Mouse (Mus musculus) liver, embryonic 16.5 days (tissue): ENCODE data around the gene Trip12. TPM values are rescaled to one million over a fixed set of nuclear protein-coding genes. Genes with fewer than 3 reads are reported as not detected.

Experiments used
- ATAC-seq: fragments of 200-750 bp; cut with Nextera tagmentation; 2 replicates; pipeline ENCODE4 v1.8.0; 2017; ENCODE audit warnings: low read depth, mild to moderate bottlenecking, moderate number of reproducible peaks, moderate library complexity
- H3K27ac ChIP-seq: fragments of 300-500 bp; sonication (generic); 2 replicates; pipeline ENCODE4 v1.5.1; 2014; ENCODE audit warnings: mild to moderate bottlenecking, low read length
- H3K27me3 ChIP-seq: fragments of 300-500 bp; sonication (generic); 2 replicates; pipeline ENCODE4 v1.6.1; 2014; ENCODE audit warnings: low read depth, low read length, mixed read lengths; ENCODE audit not compliant: control insufficient read depth, insufficient read depth
- H3K36me3 ChIP-seq: fragments of 300-500 bp; sonication (generic); 2 replicates; pipeline ENCODE4 v1.6.1; 2014; ENCODE audit warnings: mild to moderate bottlenecking; ENCODE audit not compliant: control insufficient read depth, insufficient read depth
- H3K4me1 ChIP-seq: fragments of 300-500 bp; sonication (generic); 2 replicates; pipeline ENCODE4 v1.6.1; 2014; ENCODE audit warnings: low read depth, low read length, mixed read lengths; ENCODE audit not compliant: control insufficient read depth
- H3K4me2 ChIP-seq: fragments of 300-500 bp; sonication (generic); 2 replicates; pipeline ENCODE4 v1.6.1; 2014; ENCODE audit warnings: low read depth, low read length, mixed read lengths
- H3K4me3 ChIP-seq: fragments of 300-500 bp; sonication (generic); 2 replicates; pipeline ENCODE4 v1.5.1; 2014; ENCODE audit warnings: low read depth, mild to moderate bottlenecking, low read length
- H3K9ac ChIP-seq: fragments of 300-500 bp; sonication (generic); 2 replicates; pipeline ENCODE4 v1.6.1; 2014; ENCODE audit warnings: low read depth, low read length
- H3K9me3 ChIP-seq: fragments of 300-500 bp; sonication (generic); replicated peaks from 2 replicates; pipeline ENCODE4 v1.6.1; 2016; ENCODE audit warnings: low read length; ENCODE audit not compliant: control insufficient read depth
- WGBS: fragments of 180-500 bp; shearing (Covaris S2); extraction: QIAGEN DNeasy Blood & Tissue Kit; methylation state at CpG from one replicate; pipeline ENCODE4 v1.1.7; 2014; ENCODE audit not compliant: insufficient replicate concordance; 5-methylcytosine and 5-hydroxymethylcytosine counted together
- polyA plus RNA-seq: library from polyadenylated mRNA; unstranded; fragments of >200 nt; fragmentation: Nextera tagmentation; extraction: Ambion mirVana; gene quantifications from 2 replicates; pipeline ENCODE4 v1.2.1, GENCODE M21; 2015

Trip12 gene
- polyA plus RNA-seq, 1 experiment from 2014 or later = 31.6 TPM

DNA sequence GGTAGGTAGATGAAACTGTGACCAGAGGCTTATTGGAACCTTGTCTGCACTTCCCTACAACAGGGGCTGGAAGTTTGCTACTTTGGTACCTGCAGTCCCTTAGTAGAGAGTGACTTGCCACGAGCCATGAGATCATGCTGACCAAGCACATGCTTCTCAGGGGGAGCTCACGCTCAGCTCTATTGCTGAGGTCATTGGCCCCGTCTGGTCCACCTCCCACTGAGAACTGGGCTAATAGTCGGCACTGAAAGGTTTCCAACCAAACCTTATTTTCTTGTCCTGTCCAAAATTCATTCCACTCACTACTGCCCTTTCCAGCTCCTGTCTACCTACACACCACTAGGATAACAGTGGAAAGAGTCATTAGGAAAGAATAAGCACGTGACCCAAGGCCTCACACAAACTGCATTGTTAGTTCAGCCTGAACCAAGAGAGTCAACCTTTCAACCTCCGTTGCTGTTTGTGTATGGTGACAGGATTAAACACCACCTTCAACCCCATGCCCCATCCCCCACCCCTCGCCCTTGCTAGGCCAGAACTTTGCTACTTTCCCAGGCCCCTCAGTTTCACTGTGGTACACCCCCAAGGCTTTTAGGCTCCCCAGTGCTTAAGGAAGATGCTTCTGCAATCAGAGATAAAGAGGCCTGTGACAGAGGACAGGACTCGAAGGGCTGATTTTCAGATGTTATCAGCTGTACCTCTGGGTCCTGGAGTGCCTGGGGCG, 11.4 kb upstream of the Trip12 start:
- peak overlapping the region; percentile 1; the same call in 1 of the 2 replicates for H3K4me2 ChIP-seq
- H3K4me1 ChIP-seq = peaks cover 18% of the 10 kb centered on the region
- peak overlapping the region; percentile 71 for H3K27ac ChIP-seq
- WGBS = 28% methylated on average over 9 of the region's 9 CpGs
- H3K9ac ChIP-seq = no peak overlapping the region
- no peaks in the 10 kb centered on the region for H3K27me3 ChIP-seq
- H3K4me3 ChIP-seq = no peak overlapping the region
- no peaks in the 10 kb centered on the region for H3K9me3 ChIP-seq
- no peaks in the 10 kb centered on the region for H3K36me3 ChIP-seq
- peak; percentile 84 for ATAC-seq

GRCm38 (mm10) chr1:84850471-84850870, 10.2 kb upstream of the Trip12 start:
- Histone ChIP-seq H3K27ac (peak overlapping the region; percentile 64; the same call in 1 of the 2 replicates), H3K4me3 (no peak overlapping the region), H3K9me3 (no peaks in the 10 kb centered on the region), H3K36me3 (no peaks in the 10 kb centered on the region), H3K4me2 (no peak overlapping the region), H3K27me3 (no peaks in the 10 kb centered on the region), H3K4me1 (peaks cover 18% of the 10 kb centered on the region), H3K9ac (no peak overlapping the region)
- 80% methylated on average over 7 of the region's 7 CpGs for WGBS
- ATAC-seq = no peak

GRCm38 (mm10) chr1:84849804-84850203, 9.5 kb upstream of the Trip12 start:
- ATAC-seq = no peak
- Histone ChIP-seq H3K4me3 (no peak overlapping the region), H3K9ac (no peak overlapping the region), H3K36me3 (no peaks in the 10 kb centered on the region), H3K4me2 (no peak overlapping the region), H3K4me1 (peaks cover 18% of the 10 kb centered on the region), H3K27ac (no peak overlapping the region), H3K27me3 (no peaks in the 10 kb centered on the region), H3K9me3 (no peaks in the 10 kb centered on the region)
- 77% methylated on average over 7 of the region's 7 CpGs for WGBS

DNA sequence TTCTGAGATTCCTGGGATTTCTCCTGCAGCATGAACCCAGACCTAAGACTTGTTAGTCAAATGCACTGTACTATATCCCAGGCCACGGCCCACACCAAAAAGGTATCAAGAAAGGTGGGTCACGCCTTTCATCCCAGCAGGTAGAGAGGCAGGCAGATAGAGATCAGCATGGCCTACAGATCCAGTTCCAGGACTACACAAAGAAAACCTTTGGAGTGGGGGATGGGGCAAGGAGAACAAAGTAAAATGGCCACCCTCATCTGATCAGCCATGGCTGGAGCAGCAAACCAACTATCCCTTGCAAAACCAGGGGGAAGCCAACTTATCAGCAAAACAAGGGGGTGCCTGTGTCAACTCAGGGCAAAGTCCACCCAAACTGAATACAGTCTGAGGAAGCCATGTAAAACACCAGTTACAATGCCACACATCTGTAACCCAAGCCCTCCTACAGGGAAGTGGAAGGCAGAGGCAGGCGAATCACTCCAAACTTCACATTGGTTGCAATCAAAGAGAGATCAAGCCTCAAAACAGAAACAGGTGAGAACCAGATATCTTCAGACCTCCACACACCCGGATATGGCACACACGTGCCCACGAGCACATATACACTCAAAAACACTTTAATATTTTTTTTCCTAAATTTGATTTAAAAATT, 8.6 kb upstream of the Trip12 start:
- no peak for ATAC-seq

DNA sequence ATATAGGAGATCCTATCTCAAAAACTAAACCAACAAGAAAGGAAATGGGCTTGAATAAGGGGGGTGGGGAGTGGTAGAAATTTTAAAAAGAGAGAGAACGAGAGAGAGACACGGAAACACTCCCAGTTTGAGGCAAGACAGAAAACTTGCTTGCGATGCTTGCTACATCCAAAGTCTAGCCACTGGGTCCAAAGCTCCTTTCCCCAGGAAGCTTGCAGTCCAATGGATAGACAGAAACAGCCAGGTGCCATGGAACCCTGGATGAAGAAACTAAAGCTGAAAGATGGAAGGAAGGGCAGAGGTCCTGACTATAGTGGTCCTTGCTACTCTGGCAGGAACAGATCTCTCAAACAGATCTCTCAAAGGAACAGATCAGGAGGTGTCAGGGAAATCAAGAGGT, 8.0 kb upstream of the Trip12 start:
- H3K27ac ChIP-seq = no peak overlapping the region
- ATAC-seq = no peak
- no peak overlapping the region for H3K4me2 ChIP-seq
- H3K9ac ChIP-seq = no peak overlapping the region
- WGBS = 71% methylated on average over 3 of the region's 3 CpGs
- no peaks in the 10 kb centered on the region for H3K9me3 ChIP-seq
- H3K36me3 ChIP-seq = no peaks in the 10 kb centered on the region
- H3K4me3 ChIP-seq = no peak overlapping the region
- no peaks in the 10 kb centered on the region for H3K27me3 ChIP-seq
- H3K4me1 ChIP-seq = peaks cover 18% of the 10 kb centered on the region

More for the DNA sequence above, 8.6 kb upstream of the Trip12 start:
- no peak overlapping the region for H3K9ac ChIP-seq
- WGBS = 69% methylated on average over 6 of the region's 6 CpGs
- H3K4me2 ChIP-seq = no peak overlapping the region
- no peaks in the 10 kb centered on the region for H3K36me3 ChIP-seq
- no peak overlapping the region for H3K4me3 ChIP-seq
- H3K9me3 ChIP-seq = no peaks in the 10 kb centered on the region
- no peaks in the 10 kb centered on the region for H3K27me3 ChIP-seq
- H3K4me1 ChIP-seq = peaks cover 18% of the 10 kb centered on the region
- no peak overlapping the region for H3K27ac ChIP-seq

GRCm38 (mm10) chr1:84847698-84848097, 7.4 kb upstream of the Trip12 start:
- Histone ChIP-seq H3K4me3 (no peak overlapping the region), H3K27ac (no peak overlapping the region), H3K9ac (no peak overlapping the region), H3K36me3 (no peaks in the 10 kb centered on the region), H3K9me3 (no peaks in the 10 kb centered on the region), H3K4me1 (peaks cover 18% of the 10 kb centered on the region), H3K27me3 (no peaks in the 10 kb centered on the region), H3K4me2 (no peak overlapping the region)
- whole genome bisulfite sequencing = 82% methylated on average over 7 of the region's 7 CpGs
- no peak for ATAC-seq

DNA sequence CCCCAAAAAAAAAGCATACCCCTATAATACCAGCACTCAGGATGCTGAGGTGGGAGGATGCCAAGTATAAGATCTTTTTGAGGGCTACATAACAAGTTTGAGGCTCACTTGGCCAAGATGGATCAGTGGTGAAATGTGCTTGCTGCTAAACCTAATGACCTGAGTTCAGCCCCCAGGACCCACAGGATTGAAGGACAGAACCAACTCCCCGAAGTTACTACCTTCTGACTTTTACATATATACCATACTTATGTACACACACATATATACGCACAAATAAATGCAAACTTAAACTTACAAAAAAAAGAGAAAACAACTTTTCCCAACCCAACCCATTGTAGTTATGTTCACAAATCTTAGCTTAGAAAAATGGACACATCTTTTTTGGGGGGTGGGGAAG, 3.0 kb upstream of the Trip12 start:
- ATAC-seq = no peak
- Histone ChIP-seq H3K9me3 (no peaks in the 10 kb centered on the region), H3K27me3 (no peaks in the 10 kb centered on the region), H3K4me2 (no peak overlapping the region), H3K9ac (no peak overlapping the region), H3K27ac (no peak overlapping the region), H3K4me3 (no peak overlapping the region), H3K36me3 (no peaks in the 10 kb centered on the region), H3K4me1 (peaks cover 7% of the 10 kb centered on the region)
- WGBS = 75% methylated on average over 2 of the region's 2 CpGs

- Histone ChIP-seq H3K4me3 (no peak overlapping the region), H3K4me1 (peaks cover 7% of the 10 kb centered on the region), H3K36me3 (no peaks in the 10 kb centered on the region), H3K4me2 (peak overlapping the region; percentile 83; the same call in 1 of the 2 replicates), H3K9ac (no peak overlapping the region; the same call in 1 of the 2 replicates), H3K27ac (no peak overlapping the region), H3K9me3 (no peaks in the 10 kb centered on the region), H3K27me3 (no peaks in the 10 kb centered on the region)
- ATAC-seq = no peak
- WGBS = 54% methylated on average over 3 of the region's 3 CpGs
Measured at GRCm38 (mm10) chr1:84841061-84841460, 745 bp upstream of the Trip12 start.

GRCm38 (mm10) chr1:84839309-84840017, 853 bp downstream of the Trip12 start, which contains the start of gene Fbxo36:
Gene Fbxo36, plus strand, starts transcription at chr1:84839841.
- H3K9me3 ChIP-seq = no peaks in the 10 kb centered on the region
- H3K9ac ChIP-seq = peak within 1 kb of the TSS; percentile 99
- peak within 1 kb of the TSS; percentile 97 for H3K4me3 ChIP-seq
- H3K36me3 ChIP-seq = no peaks in the 10 kb centered on the region
- under 1% methylated on average over 50 of the region's 54 CpGs for WGBS
- no peaks in the 10 kb centered on the region for H3K27me3 ChIP-seq
- H3K4me2 ChIP-seq = peak within 1 kb of the TSS; percentile 83
- H3K27ac ChIP-seq = peak within 1 kb of the TSS; percentile 96
- H3K4me1 ChIP-seq = peaks cover 7% of the 10 kb centered on the region
- ATAC-seq = peak; percentile 84
